Mouse (Mus musculus): ENCODE results near the gene B3galt4.

- TF ChIP-seq CTCF (IDR thresholded peaks at IDR 0.05 in 2 of 3, conservative IDR thresholded peaks at IDR 0.05 in 1 of 3; ENCODE audit: control insufficient read depth in 1 of 3, insufficient read depth in 1 of 3, low read depth in 2 of 3, low read length in 3 of 3, poor library complexity in 1 of 3, severe bottlenecking in 1 of 3) = no peak
- no peak for TF ChIP-seq USF1 (IDR thresholded peaks at IDR 0.05; ENCODE audit: low read depth, low read length)
- no peak for TF ChIP-seq CHD2 (IDR thresholded peaks at IDR 0.05; ENCODE audit: low read length)
- TF ChIP-seq POLR2AphosphoS2 (IDR thresholded peaks at IDR 0.05; ENCODE audit: low read length) = no peak; the same call in 1 of the 2 replicates
- TF ChIP-seq POLR2A (IDR thresholded peaks at IDR 0.05; ENCODE audit: control insufficient read depth in 1 of 2, insufficient read depth in 1 of 2, low read depth in 1 of 2, low read length in 2 of 2, poor library complexity in 1 of 2) = no peak
- TF ChIP-seq CHD1 (IDR thresholded peaks at IDR 0.05; ENCODE audit: low read depth, low read length) = no peak
These were observed 32.7 kb downstream of the B3galt4 start for GRCm38 (mm10) chr17:33918293-33919203.
